Mouse (Mus musculus): ENCODE measurements around the gene Hoxa2.

- TF ChIP-seq CTCF (IDR thresholded peaks at IDR 0.05; ENCODE audit: extremely low read depth, insufficient read length, insufficient replicate concordance, low read depth, low read length): no peak
- no peak for TF ChIP-seq POLR2A (IDR thresholded peaks at IDR 0.05; ENCODE audit: low read depth, low read length)
Measured at GRCm38 (mm10) chr6:52173648-52174047, 9.0 kb upstream of the Hoxa2 start.

Measured in small intestine, adult 2 months (tissue).